Mouse (Mus musculus): ENCODE measurements around the gene Hunk. TPM values are rescaled to one million over a fixed set of nuclear protein-coding genes. Genes with fewer than 3 reads are reported as not detected.

The Hunk gene
- polyA plus RNA-seq, 1 experiment: 0.37 TPM

DNA sequence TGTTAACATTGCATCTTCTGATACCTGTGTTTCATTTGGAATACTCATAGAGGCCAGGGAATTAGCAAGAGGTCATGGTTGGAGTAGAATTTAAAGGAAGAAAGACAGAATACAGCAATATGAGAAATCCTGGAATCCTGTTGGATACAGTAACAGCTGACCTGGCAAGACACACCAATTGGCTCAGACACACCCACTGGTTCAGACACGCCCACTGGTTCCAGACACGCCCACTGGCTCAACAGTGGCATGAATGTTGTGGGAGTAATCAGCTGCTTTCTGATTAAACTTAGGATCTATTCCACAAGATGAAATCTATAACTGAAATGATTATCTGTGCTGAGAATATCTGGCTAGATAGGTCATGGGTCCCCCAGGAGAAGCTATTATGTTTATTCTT is 155.4 kb downstream of the Hunk start:
- H3K27me3 ChIP-seq (ENCODE audit: control insufficient read depth, insufficient read depth, insufficient read length): no peaks in the 10 kb centered on the region
- H3K79me2 ChIP-seq (ENCODE audit: control insufficient read depth, insufficient read depth): no peaks in the 10 kb centered on the region
- no peak overlapping the region for H3K4me3 ChIP-seq
- TF ChIP-seq REST (IDR thresholded peaks at IDR 0.05; ENCODE audit: insufficient read depth, insufficient read length) (no peak), MYOD1 (IDR thresholded peaks at IDR 0.05; ENCODE audit: control insufficient read depth in 1 of 3, insufficient read length in 2 of 3, low read depth in 2 of 3) (no peak), TCF3 (IDR thresholded peaks at IDR 0.05; ENCODE audit: insufficient read length, low read depth) (no peak), TCF12 (IDR thresholded peaks at IDR 0.05; ENCODE audit: insufficient read depth, poor library complexity, severe bottlenecking) (no peak), POLR2AphosphoS2 (IDR thresholded peaks at IDR 0.05; ENCODE audit: insufficient read length, low read depth) (no peak), E2F4 (IDR thresholded peaks at IDR 0.05; ENCODE audit: insufficient read depth) (no peak), USF1 (IDR thresholded peaks at IDR 0.05; ENCODE audit: low read depth) (no peak), MYOG (IDR thresholded peaks at IDR 0.05; ENCODE audit: control insufficient read depth in 1 of 3, insufficient read depth in 1 of 3, insufficient read length in 2 of 3, low read depth in 2 of 3) (no peak), CEBPB (IDR thresholded peaks at IDR 0.05; ENCODE audit: insufficient read depth, poor library complexity, severe bottlenecking) (no peak), SRF (IDR thresholded peaks at IDR 0.05; ENCODE audit: control insufficient read depth, insufficient read length, low read depth) (no peak), POLR2A (IDR thresholded peaks at IDR 0.05; ENCODE audit: insufficient read length, low read depth) (no peak), MAX (IDR thresholded peaks at IDR 0.05; ENCODE audit: low read depth) (no peak)
- H3ac ChIP-seq (ENCODE audit: control insufficient read depth, insufficient read length): no peak overlapping the region
- H3K36me3 ChIP-seq (ENCODE audit: control insufficient read depth, insufficient read depth): no peaks in the 10 kb centered on the region
- H3K4me2 ChIP-seq (ENCODE audit: low read depth): no peak overlapping the region

DNA sequence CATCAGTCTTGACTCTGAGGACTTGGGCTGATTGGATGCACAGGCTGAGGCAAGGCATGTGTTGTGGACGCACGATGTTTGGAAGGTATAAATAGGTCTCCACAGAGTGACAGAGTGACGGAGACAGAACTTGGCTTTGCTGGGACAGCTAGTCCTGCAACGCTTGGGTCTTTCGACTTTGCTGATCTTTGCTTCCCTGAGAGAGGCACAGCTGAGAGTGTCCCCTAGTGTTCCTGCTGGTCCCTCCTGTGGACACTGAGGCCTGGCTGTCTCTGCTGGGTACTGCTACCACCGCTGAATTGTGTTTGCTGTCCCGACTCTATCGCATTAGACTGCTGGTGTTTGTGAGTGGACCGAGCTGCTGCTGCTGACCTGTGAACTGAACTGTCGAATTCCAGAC is 156.6 kb downstream of the Hunk start:
- no peaks in the 10 kb centered on the region for H3K79me2 ChIP-seq (ENCODE audit: control insufficient read depth, insufficient read depth)
- no peaks in the 10 kb centered on the region for H3K27me3 ChIP-seq (ENCODE audit: control insufficient read depth, insufficient read depth, insufficient read length)
- TF ChIP-seq POLR2AphosphoS2 (IDR thresholded peaks at IDR 0.05; ENCODE audit: insufficient read length, low read depth) (no peak), USF1 (IDR thresholded peaks at IDR 0.05; ENCODE audit: low read depth) (no peak)
- no peak overlapping the region for H3K4me2 ChIP-seq (ENCODE audit: low read depth)
- H3K4me3 ChIP-seq: no peak overlapping the region
- H3ac ChIP-seq (ENCODE audit: control insufficient read depth, insufficient read length): no peak overlapping the region
- H3K36me3 ChIP-seq (ENCODE audit: control insufficient read depth, insufficient read depth): no peaks in the 10 kb centered on the region

DNA sequence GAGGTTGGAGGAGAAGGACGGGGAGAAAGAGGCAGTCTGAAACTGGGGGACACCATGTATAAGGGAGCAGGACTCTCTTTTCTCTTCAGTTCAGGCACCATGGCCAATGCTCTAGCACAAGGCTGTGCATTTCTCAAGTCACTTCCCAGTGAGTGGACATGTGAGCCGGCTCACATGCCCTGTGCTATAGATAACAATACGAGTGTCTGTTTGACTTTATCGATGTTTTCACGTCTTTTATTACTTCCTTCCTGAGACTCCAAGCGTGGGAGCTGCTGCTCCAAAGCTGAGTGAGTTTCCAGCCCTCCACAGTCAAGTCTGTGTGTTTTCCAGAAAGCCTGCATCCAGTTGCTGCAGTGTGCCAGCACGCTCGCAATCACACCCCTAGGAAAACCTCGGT is 158.4 kb downstream of the Hunk start:
- H3K4me2 ChIP-seq (ENCODE audit: low read depth): no peak overlapping the region
- no peak overlapping the region for H3K4me3 ChIP-seq
- H3ac ChIP-seq (ENCODE audit: control insufficient read depth, insufficient read length): no peak overlapping the region
- H3K27me3 ChIP-seq (ENCODE audit: control insufficient read depth, insufficient read depth, insufficient read length): no peaks in the 10 kb centered on the region
- no peaks in the 10 kb centered on the region for H3K36me3 ChIP-seq (ENCODE audit: control insufficient read depth, insufficient read depth)
- no peaks in the 10 kb centered on the region for H3K79me2 ChIP-seq (ENCODE audit: control insufficient read depth, insufficient read depth)
- TF ChIP-seq MAX (IDR thresholded peaks at IDR 0.05; ENCODE audit: low read depth): no peak
- no peak for TF ChIP-seq E2F4 (IDR thresholded peaks at IDR 0.05; ENCODE audit: insufficient read depth)
- no peak for TF ChIP-seq MYOG (IDR thresholded peaks at IDR 0.05; ENCODE audit: control insufficient read depth in 1 of 3, insufficient read depth in 1 of 3, insufficient read length in 2 of 3, low read depth in 2 of 3)
- no peak for TF ChIP-seq MYOD1 (IDR thresholded peaks at IDR 0.05; ENCODE audit: control insufficient read depth in 1 of 3, insufficient read length in 2 of 3, low read depth in 2 of 3)
- no peak for TF ChIP-seq TCF12 (IDR thresholded peaks at IDR 0.05; ENCODE audit: insufficient read depth, poor library complexity, severe bottlenecking)
- TF ChIP-seq POLR2AphosphoS2 (IDR thresholded peaks at IDR 0.05; ENCODE audit: insufficient read length, low read depth): no peak

DNA sequence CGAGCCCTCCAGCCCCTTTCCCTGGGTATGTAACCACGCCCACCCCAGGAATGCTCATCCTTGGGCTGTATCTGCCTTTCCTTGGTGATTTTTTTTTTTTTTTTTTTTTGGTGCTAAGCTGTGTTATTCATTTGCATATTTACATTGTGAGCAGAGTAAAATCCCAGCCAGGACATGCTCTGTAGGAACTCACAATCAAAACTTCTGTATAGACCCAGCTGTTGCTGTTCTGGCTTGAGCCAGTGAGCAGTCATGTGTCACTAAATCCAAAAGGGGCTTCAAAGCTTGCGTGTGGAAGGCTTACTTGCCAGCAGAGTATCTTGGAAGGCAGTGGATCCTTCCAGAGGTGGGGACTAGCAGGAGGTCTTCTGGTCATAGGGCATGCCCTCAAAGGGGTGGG is 159.7 kb downstream of the Hunk start:
- Histone ChIP-seq H3K79me2 (ENCODE audit: control insufficient read depth, insufficient read depth) (no peaks in the 10 kb centered on the region), H3K4me3 (no peak overlapping the region), H3K36me3 (ENCODE audit: control insufficient read depth, insufficient read depth) (no peaks in the 10 kb centered on the region), H3K4me2 (ENCODE audit: low read depth) (no peak overlapping the region), H3ac (ENCODE audit: control insufficient read depth, insufficient read length) (no peak overlapping the region), H3K27me3 (ENCODE audit: control insufficient read depth, insufficient read depth, insufficient read length) (no peaks in the 10 kb centered on the region)
- no peak for TF ChIP-seq SRF (IDR thresholded peaks at IDR 0.05; ENCODE audit: control insufficient read depth, insufficient read length, low read depth)
- TF ChIP-seq TCF3 (IDR thresholded peaks at IDR 0.05; ENCODE audit: insufficient read length, low read depth): no peak
- TF ChIP-seq CEBPB (IDR thresholded peaks at IDR 0.05; ENCODE audit: insufficient read depth, poor library complexity, severe bottlenecking): no peak

DNA sequence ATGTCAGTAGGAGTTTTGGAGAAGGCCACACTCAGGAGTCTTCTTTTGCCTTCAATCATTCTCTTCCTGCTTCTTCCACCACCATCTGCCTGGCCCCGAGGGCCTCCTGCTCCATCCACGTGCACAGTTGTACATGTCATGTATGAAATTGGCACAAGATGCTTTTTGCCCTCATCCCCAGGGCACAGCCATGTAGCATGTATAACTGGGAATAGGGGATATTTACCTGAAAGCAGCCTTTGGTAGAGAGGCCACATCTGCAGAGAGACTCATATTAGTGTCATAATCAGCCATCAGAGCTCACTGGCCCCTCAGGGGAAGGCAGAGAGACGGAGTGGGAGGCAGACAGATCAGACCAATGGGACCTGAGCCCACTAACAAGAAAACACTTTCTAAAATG is 160.8 kb downstream of the Hunk start:
- no peaks in the 10 kb centered on the region for H3K27me3 ChIP-seq (ENCODE audit: control insufficient read depth, insufficient read depth, insufficient read length)
- no peak overlapping the region for H3K4me3 ChIP-seq
- H3K36me3 ChIP-seq (ENCODE audit: control insufficient read depth, insufficient read depth): no peaks in the 10 kb centered on the region
- H3K79me2 ChIP-seq (ENCODE audit: control insufficient read depth, insufficient read depth): no peaks in the 10 kb centered on the region
- H3ac ChIP-seq (ENCODE audit: control insufficient read depth, insufficient read length): no peak overlapping the region
- no peak for TF ChIP-seq TCF3 (IDR thresholded peaks at IDR 0.05; ENCODE audit: insufficient read length, low read depth)
- TF ChIP-seq REST (IDR thresholded peaks at IDR 0.05; ENCODE audit: insufficient read depth, insufficient read length): no peak
- no peak for TF ChIP-seq MAX (IDR thresholded peaks at IDR 0.05; ENCODE audit: low read depth)
- TF ChIP-seq MYOG (IDR thresholded peaks at IDR 0.05; ENCODE audit: control insufficient read depth in 1 of 3, insufficient read depth in 1 of 3, insufficient read length in 2 of 3, low read depth in 2 of 3): no peak
- TF ChIP-seq USF1 (IDR thresholded peaks at IDR 0.05; ENCODE audit: low read depth): no peak
- TF ChIP-seq TCF12 (IDR thresholded peaks at IDR 0.05; ENCODE audit: insufficient read depth, poor library complexity, severe bottlenecking): no peak
- no peak for TF ChIP-seq MYOD1 (IDR thresholded peaks at IDR 0.05; ENCODE audit: control insufficient read depth in 1 of 3, insufficient read length in 2 of 3, low read depth in 2 of 3)
- TF ChIP-seq POLR2A (IDR thresholded peaks at IDR 0.05; ENCODE audit: insufficient read length, low read depth): no peak
- TF ChIP-seq E2F4 (IDR thresholded peaks at IDR 0.05; ENCODE audit: insufficient read depth): no peak
- no peak for TF ChIP-seq SRF (IDR thresholded peaks at IDR 0.05; ENCODE audit: control insufficient read depth, insufficient read length, low read depth)
- TF ChIP-seq POLR2AphosphoS2 (IDR thresholded peaks at IDR 0.05; ENCODE audit: insufficient read length, low read depth): no peak
- no peak for TF ChIP-seq CEBPB (IDR thresholded peaks at IDR 0.05; ENCODE audit: insufficient read depth, poor library complexity, severe bottlenecking)
- no peak overlapping the region for H3K4me2 ChIP-seq (ENCODE audit: low read depth)
